Mouse (Mus musculus): ENCODE measurements around the gene Med15. TPM values are rescaled to one million over a fixed set of nuclear protein-coding genes. Genes with fewer than 3 reads are reported as not detected.

Med15 gene
- polyA plus RNA-seq, 1 experiment from 2014 or later, result 23.0 TPM

GRCm38 (mm10) chr16:17638036-17638628 is 94.6 kb downstream of the Med15 start:
- peak; percentile 26 for ATAC-seq
- no peak overlapping the region for H3K9ac ChIP-seq (replicated peaks; ENCODE audit: low read depth)
- H3K9me3 ChIP-seq (ENCODE audit: low read length), result no peaks in the 10 kb centered on the region
- 87% methylated on average over 9 of the region's 9 CpGs for WGBS
- H3K36me3 ChIP-seq (ENCODE audit: insufficient read depth, low read length), result peaks cover 27% of the 10 kb centered on the region
- no peak for DNase-seq (ENCODE audit: low spot score)
- H3K4me3 ChIP-seq (ENCODE audit: low read depth, low read length), result no peak overlapping the region
- no peak overlapping the region for H3K27ac ChIP-seq (ENCODE audit: low read length)
- TF ChIP-seq EP300 (IDR thresholded peaks at IDR 0.05), result no peak
- no peak for TF ChIP-seq CTCF (IDR thresholded peaks at IDR 0.05)
- no peak overlapping the region for H3K4me2 ChIP-seq (replicated peaks; ENCODE audit: low read depth, low read length)
- no peaks in the 10 kb centered on the region for H3K4me1 ChIP-seq (ENCODE audit: insufficient read depth, low read depth, low read length)
- H3K27me3 ChIP-seq (replicated peaks; ENCODE audit: insufficient read depth, low read length), result no peaks in the 10 kb centered on the region

DNA sequence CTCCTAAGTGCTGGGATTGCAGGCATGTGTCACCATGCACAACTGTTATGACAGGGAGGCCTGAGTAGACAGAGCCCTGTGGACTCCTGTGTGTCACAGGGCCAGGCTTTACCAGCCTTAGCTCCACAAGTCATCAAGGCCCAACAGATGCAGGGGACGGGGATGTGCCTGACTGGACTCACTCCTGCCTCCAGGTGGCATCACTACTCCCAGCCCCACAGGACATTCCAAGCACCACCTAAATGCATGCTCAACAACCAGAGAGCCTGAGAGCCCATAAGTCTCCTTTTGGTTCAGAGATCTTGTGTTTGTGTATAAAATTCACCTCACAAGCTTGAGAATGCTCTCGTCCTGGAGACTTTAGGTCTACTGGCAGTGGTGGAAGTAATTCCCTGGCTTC is 95.1 kb downstream of the Med15 start:
- Histone ChIP-seq H3K27me3 (replicated peaks; ENCODE audit: insufficient read depth, low read length) (no peaks in the 10 kb centered on the region), H3K4me2 (replicated peaks; ENCODE audit: low read depth, low read length) (no peak overlapping the region), H3K4me3 (ENCODE audit: low read depth, low read length) (no peak overlapping the region), H3K27ac (ENCODE audit: low read length) (no peak overlapping the region), H3K9me3 (ENCODE audit: low read length) (no peaks in the 10 kb centered on the region), H3K4me1 (ENCODE audit: insufficient read depth, low read depth, low read length) (no peaks in the 10 kb centered on the region), H3K36me3 (ENCODE audit: insufficient read depth, low read length) (peaks cover 27% of the 10 kb centered on the region), H3K9ac (replicated peaks; ENCODE audit: low read depth) (no peak overlapping the region)
- ATAC-seq (no peak), DNase-seq (ENCODE audit: low spot score) (no peak)
- 77% methylated on average over 2 of the region's 2 CpGs for WGBS
- no peak for TF ChIP-seq EP300 (IDR thresholded peaks at IDR 0.05)
- peak; percentile 30; the same call in 1 of the 2 replicates for TF ChIP-seq CTCF (IDR thresholded peaks at IDR 0.05)

GRCm38 (mm10) chr16:17636904-17637303 is 95.8 kb downstream of the Med15 start:
- H3K27ac ChIP-seq (ENCODE audit: low read length), result no peak overlapping the region
- 78% methylated on average over 2 of the region's 2 CpGs for WGBS
- ATAC-seq, result no peak

GRCm38 (mm10) chr16:17633481-17634181 is 99.1 kb downstream of the Med15 start:
- DNase-seq (ENCODE audit: low spot score), result no peak
- no peak overlapping the region for H3K4me3 ChIP-seq (ENCODE audit: low read depth, low read length)
- no peak overlapping the region for H3K9ac ChIP-seq (replicated peaks; ENCODE audit: low read depth)
- WGBS, result 67% methylated on average over 8 of the region's 8 CpGs
- H3K9me3 ChIP-seq (ENCODE audit: low read length), result no peaks in the 10 kb centered on the region
- TF ChIP-seq EP300 (IDR thresholded peaks at IDR 0.05) (no peak), CTCF (IDR thresholded peaks at IDR 0.05) (0 out of 2 replicates have a peak, but pooled peaks have one; percentile 22)
- H3K27me3 ChIP-seq (replicated peaks; ENCODE audit: insufficient read depth, low read length), result no peaks in the 10 kb centered on the region
- no peak overlapping the region for H3K27ac ChIP-seq (ENCODE audit: low read length)
- no peak for ATAC-seq
- no peaks in the 10 kb centered on the region for H3K4me1 ChIP-seq (ENCODE audit: insufficient read depth, low read depth, low read length)
- no peak overlapping the region for H3K4me2 ChIP-seq (replicated peaks; ENCODE audit: low read depth, low read length)
- H3K36me3 ChIP-seq (ENCODE audit: insufficient read depth, low read length), result peaks cover 12% of the 10 kb centered on the region; the same call in 1 of the 2 replicates

More at GRCm38 (mm10) chr16:17636904-17637303, 95.8 kb downstream of the Med15 start:
- Histone ChIP-seq H3K36me3 (ENCODE audit: insufficient read depth, low read length) (peaks cover 24% of the 10 kb centered on the region), H3K4me3 (ENCODE audit: low read depth, low read length) (no peak overlapping the region), H3K4me1 (ENCODE audit: insufficient read depth, low read depth, low read length) (no peaks in the 10 kb centered on the region), H3K27me3 (replicated peaks; ENCODE audit: insufficient read depth, low read length) (no peaks in the 10 kb centered on the region), H3K9me3 (ENCODE audit: low read length) (no peaks in the 10 kb centered on the region), H3K9ac (replicated peaks; ENCODE audit: low read depth) (no peak overlapping the region), H3K4me2 (replicated peaks; ENCODE audit: low read depth, low read length) (no peak overlapping the region)
- no peak for DNase-seq (ENCODE audit: low spot score)
- TF ChIP-seq CTCF (IDR thresholded peaks at IDR 0.05) (no peak), EP300 (IDR thresholded peaks at IDR 0.05) (no peak)

- DNase-seq (ENCODE audit: low spot score), result no peak
- Histone ChIP-seq H3K36me3 (ENCODE audit: insufficient read depth, low read length) (peaks cover 16% of the 10 kb centered on the region; the same call in 1 of the 2 replicates), H3K9me3 (ENCODE audit: low read length) (no peaks in the 10 kb centered on the region), H3K9ac (replicated peaks; ENCODE audit: low read depth) (no peak overlapping the region), H3K4me2 (replicated peaks; ENCODE audit: low read depth, low read length) (no peak overlapping the region), H3K27me3 (replicated peaks; ENCODE audit: insufficient read depth, low read length) (no peaks in the 10 kb centered on the region), H3K4me1 (ENCODE audit: insufficient read depth, low read depth, low read length) (no peaks in the 10 kb centered on the region), H3K27ac (ENCODE audit: low read length) (no peak overlapping the region), H3K4me3 (ENCODE audit: low read depth, low read length) (no peak overlapping the region)
- ATAC-seq, result no peak
- 98% methylated on average over 2 of the region's 2 CpGs for WGBS
- TF ChIP-seq EP300 (IDR thresholded peaks at IDR 0.05) (no peak), CTCF (IDR thresholded peaks at IDR 0.05) (no peak)
Observed at GRCm38 (mm10) chr16:17632580-17632979, 100.1 kb downstream of the Med15 start.

DNA sequence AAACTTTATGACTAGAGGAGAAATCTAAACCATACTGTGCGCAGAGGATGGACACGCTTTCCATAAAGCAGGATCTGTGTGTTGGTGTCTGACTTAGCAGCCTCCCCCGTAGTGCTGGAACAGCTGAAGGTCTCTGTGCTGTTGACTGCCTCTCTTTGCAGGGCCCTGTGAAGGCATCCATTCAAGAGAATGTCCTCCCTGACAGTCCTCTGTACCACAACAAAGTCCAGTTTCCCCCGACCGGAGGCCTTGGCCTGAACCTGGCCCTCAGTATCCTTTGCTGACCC is 106.5 kb downstream of the Med15 start:
- 85% methylated on average over 5 of the region's 5 CpGs for WGBS
- H3K27me3 ChIP-seq (replicated peaks; ENCODE audit: insufficient read depth, low read length), result no peaks in the 10 kb centered on the region
- ATAC-seq (no peak), DNase-seq (ENCODE audit: low spot score) (no peak)
- no peak overlapping the region for H3K9ac ChIP-seq (replicated peaks; ENCODE audit: low read depth)
- peak overlapping the region; percentile 26; the same call in 1 of the 2 replicates for H3K27ac ChIP-seq (ENCODE audit: low read length)
- H3K9me3 ChIP-seq (ENCODE audit: low read length), result no peaks in the 10 kb centered on the region
- TF ChIP-seq EP300 (IDR thresholded peaks at IDR 0.05) (no peak), CTCF (IDR thresholded peaks at IDR 0.05) (no peak)
- no peaks in the 10 kb centered on the region for H3K4me1 ChIP-seq (ENCODE audit: insufficient read depth, low read depth, low read length)
- no peak overlapping the region for H3K4me3 ChIP-seq (ENCODE audit: low read depth, low read length)
- H3K4me2 ChIP-seq (replicated peaks; ENCODE audit: low read depth, low read length), result no peak overlapping the region
- H3K36me3 ChIP-seq (ENCODE audit: insufficient read depth, low read length), result peaks cover 23% of the 10 kb centered on the region; the same call in 1 of the 2 replicates
